Mouse (Mus musculus) left cerebral cortex, adult 11 months (tissue): Measurements from ENCODE around the gene Clcnkb.

Experiments used
- DNase-seq: peaks from one replicate; pipeline ENCODE4 v3.0.0; 2022; ENCODE audit warnings: low spot score

The Clcnkb gene

DNA sequence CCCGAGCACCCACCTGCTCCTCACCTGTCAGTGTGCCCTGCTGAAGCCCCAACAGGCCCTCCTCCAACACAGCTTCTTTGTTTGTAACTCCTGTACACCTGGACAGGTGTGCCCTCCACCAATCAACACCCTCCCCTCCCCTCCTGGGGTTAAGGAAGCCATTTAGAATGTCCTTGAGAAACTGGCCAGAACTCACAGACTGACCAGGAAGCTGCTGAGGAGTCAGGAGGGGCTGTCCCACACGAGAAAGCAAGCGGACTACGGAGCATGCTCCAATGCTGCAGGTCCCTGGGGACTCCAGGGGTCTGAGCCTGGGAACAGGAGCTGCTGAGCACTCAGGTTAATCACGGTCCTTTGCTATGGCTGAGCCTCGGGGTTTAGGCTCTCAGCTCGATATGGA lies at the start of gene Clcnkb:
Clcnkb (minus strand) TSS at position 91 of the 400 bp plus-strand sequence.
- no peak for DNase-seq

DNA sequence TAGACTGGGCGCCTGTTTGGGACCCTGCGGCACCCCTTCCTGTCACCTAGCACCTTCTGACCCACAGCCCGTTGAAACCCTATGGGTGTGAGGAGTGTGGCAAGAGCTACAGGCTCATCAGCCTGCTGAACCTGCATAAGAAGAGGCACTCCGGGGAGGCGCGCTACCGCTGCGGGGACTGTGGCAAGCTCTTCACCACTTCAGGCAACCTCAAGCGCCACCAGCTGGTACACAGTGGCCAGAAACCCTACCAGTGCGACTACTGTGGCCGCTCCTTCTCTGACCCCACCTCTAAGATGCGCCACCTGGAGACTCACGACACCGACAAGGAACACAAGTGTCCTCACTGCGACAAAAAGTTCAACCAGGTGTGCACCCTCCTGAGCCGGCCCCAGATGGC lies 48.9 kb upstream of the Clcnkb start:
- DNase-seq = no peak

DNA sequence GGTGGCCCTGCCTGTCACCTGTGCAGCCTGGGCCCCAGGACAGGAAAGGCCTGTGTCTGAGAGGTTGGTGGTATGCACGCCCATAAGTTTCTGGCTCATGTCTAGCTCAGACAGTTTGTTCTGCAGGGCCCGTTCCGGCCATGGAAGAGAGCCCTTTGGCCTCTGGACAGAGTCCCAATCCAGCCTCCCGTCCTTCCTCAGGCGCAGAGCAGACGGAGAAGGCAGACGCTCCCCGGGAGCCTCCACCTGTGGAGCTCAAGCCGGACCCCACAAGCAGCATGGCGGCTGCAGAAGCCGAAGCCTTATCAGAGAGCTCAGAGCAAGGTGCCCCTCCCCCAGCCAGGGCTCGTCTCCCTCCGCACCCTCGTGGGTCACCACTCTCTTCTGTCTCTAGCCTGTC lies 47.7 kb upstream of the Clcnkb start:
- DNase-seq = no peak

DNA sequence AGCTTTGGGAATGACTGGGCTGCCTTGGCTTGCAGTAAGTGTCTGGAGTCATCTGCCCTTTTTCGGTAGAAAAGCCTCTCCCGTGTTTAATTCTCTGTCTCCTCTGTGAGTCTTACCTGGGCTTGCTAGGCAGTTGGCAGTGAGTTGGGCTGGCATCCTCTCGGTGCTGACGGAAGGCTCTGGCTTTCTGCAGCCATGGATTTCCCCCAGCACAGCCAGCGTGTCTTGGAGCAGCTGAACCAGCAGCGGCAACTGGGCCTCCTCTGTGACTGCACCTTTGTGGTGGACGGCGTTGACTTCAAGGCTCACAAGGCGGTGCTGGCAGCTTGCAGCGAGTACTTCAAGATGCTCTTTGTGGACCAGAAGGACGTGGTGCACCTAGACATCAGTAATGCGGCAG lies 45.8 kb upstream of the Clcnkb start:
- DNase-seq = no peak

DNA sequence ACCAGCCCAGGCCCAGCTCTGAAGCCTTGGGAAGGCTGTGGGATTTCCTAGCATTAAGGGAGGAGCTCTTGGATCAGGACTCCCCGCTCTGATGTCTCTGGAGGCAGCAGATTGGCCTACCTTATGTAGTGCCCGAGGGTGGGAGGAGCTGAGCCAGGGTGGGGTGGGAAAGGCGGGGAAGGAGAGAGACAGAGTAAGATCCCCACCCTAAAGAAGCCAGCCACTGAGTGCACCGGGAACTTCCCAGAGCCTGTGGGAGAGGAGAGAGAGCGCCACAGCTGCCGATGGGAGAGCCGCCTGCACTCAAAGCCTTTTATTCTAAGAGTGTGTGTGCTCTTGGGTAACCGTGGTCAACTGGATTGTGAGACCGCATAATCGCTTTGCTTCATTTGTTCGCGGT lies 45.3 kb upstream of the Clcnkb start:
- no peak for DNase-seq

DNA sequence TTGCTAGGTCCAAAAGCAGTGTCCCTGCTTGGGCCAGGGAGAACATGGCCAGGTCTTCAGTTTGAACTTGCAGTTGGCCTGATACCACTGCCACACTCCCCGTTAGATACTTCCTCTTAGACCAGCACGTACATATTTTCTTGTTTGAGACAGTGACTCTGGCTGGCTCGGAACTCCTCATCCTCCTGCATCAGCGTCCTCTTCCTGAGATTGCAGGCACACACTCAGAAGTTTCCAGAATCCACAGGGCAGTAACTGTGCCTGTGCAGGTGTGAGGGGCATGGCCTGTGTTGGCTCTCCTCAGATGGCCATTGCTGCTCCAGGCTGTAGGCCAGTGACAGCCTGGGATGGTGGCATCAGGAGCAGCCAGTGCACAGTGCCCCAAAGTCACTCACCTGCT lies 44.7 kb upstream of the Clcnkb start:
- no peak for DNase-seq

DNA sequence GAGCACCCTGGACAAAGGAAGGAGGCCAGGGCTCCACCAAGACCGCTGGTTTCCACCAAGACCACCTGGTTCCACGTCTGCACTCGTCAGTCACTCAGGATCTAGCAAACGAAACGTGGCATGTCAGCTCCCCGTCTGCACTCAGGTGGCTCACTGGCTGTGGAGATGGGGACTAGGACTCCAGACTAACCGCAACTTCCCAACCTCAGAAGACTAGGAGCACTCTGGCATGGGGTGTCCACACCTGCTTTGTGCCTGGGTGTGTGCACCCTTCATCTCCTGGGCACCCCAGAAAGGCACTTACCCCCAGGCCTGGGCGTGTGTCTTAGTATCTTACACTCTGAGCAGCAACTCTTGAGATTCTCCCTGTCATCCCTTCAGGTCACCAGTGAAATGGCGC lies 44.0 kb upstream of the Clcnkb start:
- no peak for DNase-seq

DNA sequence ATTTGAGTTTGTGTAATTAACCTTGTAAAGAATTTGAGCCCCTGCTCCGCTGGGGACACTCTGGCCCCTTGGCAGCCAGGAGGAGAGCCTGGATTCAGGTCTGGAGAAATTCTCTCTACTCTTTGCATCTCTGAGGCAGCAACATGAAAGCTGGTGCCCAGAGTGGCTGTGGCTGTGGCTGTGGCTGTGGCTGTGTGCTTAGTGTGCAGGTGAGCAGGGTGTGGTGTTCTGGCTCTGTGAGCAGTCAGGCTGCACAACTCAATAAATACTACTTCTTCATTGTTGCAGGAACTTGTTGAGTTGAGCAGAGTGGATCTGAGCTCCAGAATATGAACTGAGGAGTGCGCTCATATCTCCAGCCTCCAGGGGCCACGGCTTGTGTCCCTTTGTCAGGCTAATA lies 43.1 kb upstream of the Clcnkb start:
- no peak for DNase-seq

DNA sequence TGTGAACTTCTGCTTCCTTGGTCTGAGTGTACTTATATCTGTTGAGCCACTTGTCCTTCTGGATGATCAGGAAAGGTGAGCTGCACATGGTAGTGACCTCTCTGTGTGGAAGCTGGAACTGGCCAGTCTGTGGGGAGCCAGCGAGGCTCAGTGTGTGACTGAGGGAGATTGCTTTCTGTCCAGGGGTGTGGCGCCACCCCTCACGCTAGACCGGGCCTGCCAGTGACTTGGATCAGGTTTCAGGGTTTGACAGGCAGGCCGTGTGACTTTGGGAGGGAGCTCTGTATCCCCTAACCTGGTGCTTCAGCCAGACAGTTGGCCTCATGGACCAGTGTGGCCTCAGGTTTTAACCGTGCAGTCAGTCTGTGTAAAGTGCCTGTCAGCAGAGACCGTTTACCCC lies 42.4 kb upstream of the Clcnkb start:
- no peak for DNase-seq

DNA sequence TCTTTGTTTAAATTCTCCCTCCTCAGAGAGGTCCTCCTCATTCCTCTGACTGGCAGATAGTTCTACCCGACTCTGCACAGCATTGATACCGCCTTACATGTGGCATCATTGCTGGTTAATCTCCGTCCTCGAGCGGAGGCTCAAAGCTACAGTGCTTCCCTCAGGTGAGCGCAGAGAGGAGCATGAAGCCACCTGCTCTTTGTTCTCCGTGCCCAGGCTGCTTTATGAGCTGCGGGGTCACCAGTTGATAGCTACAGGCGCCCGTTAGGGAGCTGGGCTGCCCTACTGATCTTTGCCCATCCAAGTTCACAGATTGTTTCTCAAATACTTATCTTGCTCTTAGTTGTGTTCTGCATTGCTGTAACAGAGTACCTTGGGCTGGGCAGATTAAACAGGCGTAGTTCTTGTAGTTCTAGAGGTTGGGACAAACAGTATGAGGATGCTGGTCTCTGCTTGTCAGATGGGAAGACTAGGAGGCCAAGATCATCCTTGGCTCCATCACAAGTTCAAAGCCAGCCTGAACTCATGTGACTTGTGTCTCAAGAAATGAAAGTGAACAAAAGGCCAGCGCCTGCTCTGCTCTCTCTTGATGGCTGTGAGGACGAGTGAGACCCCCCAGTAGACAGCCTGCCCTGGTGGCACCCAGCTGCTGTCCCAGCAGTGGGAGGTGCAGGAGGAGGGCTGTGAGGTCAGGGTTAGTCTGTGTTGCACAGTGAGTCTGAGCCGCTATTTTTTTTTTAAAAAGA lies 40.6 kb upstream of the Clcnkb start:
- DNase-seq = no peak

DNA sequence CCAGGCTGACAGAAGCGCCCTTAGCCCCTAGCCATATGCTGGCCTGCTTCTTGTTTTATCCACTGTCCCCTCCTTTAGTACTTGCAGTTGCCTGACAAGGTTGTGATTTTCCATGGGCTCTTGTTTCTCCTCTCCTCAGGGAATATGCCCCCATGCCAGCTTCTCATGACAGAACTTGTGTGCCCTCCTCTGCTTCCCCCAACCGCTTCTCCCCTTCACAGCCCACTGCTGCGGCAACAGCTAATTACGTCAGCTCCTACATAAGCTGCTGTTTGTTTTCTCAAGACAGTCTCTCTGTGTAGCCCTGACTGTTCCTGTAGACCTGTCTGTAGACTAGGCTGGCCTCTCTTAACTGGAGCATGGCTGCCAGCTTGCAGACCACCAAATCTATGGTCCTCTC lies 39.7 kb upstream of the Clcnkb start:
- DNase-seq = no peak

DNA sequence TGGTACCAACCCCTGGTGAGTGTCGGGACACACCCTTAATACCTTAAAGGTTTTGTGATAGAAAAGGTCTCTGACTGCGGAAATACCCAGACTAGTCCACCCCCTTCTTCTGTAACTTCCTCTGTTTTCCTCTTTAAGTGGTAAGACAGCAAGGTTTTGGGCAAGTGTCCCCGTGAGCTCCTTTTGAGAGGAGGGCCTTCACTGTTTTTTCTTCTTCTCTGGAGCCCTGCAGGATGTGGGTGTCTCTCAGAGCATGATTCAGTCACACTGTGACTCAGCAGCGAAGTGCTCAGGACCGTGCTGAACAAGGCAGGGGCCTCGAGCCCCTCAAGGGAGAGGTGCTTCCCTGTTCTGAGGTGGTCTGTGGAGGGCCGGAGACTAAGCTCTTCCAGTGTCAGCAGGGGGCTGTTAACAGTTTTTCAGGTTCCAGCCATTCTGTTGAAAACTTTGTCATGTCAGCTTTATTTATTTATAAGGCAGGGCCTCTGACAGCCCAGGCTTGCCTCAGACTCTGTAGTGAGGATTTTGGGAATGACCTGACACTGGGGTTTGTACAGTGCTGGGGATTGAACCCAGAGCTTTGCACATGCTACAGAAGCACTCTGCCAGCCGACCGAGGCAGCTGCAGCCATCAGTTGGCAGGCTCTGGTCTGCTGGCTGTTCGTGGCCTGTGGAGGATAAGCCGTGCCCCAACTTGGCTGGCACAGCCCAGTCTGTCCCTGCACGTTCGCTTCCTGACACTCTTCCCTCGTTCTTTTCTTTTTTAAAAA lies 39.0 kb upstream of the Clcnkb start:
- no peak for DNase-seq

DNA sequence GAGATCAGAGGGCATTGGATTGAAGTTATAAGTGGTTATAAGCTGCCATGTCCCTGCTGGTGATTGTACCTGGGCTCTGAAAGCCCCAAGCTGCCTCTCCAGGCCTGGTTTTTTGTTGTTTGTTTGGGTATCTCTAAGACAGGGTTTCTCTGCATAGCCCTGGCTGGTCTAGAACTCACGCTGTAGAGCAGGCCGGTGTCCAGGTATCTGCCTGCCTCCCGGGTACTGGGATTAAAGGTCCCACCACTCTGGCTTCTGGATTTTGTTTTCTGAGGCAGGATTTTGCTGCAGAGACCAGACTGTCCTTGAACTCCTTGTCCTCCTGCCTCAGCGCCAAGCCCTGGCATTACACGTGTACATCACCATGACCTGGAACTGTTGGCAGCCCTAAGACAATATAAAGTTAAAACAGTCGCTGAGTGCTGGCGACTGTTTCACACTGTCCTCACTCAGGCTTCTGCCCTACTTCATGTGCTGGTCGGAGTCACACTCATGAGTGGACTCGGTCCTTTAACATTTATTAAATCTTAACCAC lies 36.2 kb upstream of the Clcnkb start:
- no peak for DNase-seq

DNA sequence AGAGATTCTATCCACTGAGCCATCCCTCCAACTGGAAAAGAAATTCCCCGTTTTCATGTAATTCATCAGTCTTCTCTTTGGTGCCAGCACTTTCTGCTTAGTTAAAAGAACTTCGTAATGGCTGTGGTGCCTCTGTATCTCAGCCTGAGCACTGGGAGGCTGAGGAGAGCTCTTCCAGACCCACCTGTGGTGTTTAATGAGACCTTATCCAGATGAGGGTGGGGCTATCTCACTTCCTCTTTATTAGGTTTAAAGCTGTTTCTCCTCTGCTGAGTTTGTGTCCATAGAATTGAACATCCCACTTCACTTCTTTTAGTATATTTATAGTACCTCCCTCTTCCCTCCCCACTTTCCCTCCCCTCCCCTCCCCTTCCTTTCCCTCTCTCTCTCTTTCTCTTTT lies 35.4 kb upstream of the Clcnkb start:
- no peak for DNase-seq

DNA sequence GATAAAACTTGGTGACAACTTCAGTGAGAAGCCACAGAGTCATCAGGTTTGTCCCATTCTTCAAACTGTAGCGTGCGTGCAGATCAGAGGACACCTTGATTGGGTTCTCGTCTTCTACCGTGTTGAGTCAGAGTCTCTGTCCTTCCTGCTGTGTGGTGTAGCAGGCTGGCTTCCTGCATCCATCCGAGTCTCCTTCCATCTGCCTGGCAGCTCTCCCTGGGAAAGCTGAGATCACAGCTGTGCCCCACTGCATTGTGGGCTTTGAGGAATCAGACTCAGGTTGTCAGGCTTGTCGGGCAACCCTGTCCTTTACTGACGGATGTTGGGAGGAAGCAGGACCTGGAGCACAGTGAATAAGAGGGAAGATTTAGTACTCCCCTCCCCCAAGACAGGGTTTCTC lies 30.4 kb upstream of the Clcnkb start:
- DNase-seq = no peak

DNA sequence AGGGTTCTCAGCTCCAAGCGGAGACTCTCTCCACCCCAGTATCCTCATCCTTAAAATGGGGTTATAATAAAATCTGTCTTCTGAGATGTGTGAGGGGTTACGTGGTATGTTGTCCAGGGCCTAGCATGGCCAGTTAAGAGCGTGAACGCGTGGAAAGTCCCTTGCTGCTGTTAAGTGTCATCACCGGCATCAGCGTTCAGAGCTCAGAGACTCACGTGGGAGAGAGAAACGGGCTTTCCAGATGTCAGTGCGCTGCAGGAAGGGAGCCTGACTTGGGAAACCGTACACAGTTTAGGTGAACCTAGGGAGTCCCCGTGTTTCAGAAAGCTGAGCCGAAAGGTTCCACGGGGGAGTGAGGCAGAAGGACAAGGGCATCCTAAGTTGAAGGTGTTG lies 29.5 kb upstream of the Clcnkb start:
- DNase-seq = no peak

DNA sequence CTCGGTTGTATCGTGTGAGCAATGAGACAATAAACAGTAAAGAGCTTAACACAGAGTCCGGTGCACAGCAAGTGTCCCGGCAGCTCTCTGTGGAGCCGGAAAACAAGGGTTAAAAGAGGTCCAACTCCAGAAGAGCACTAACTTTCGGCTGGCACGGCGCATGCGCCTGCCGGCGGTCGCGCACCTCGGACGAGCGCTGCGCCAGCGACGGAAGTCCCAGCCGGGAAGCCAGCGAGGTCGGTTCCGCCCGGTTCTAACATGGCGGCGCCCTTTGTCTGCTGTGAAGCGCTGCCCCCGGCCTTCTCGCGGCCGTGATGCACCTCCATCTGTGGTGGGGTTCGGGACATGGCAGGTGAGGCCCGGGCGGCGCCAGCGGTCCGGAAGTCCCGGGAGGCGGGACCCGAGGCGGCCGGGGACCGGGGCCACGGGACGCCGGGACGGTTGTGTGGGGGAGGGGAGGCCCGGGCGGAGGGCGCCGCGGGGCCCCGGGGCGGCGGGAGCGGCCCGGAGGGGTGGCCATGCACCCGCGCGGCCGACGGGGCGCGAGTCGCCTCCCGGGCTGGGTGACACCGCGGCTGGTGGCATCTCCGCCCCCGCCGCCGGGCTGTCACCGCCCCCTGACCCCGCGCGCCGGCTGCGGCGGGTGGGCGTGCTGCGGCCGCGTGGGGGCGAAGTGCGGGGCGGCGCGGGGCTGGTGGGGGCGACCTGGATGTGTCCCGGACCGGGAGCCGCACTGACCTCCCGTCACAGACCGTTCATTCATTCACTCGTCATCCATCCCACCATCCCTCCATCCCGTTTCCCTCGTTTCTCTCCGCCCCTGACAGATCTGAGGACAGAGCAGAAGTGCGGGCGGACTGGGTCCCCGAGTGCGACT lies 28.9 kb upstream of the Clcnkb start, which contains the start of gene Zbtb17:
Zbtb17 (plus strand) TSS at position 204 of the 877 bp plus-strand sequence.
- peak; percentile 78 for DNase-seq

DNA sequence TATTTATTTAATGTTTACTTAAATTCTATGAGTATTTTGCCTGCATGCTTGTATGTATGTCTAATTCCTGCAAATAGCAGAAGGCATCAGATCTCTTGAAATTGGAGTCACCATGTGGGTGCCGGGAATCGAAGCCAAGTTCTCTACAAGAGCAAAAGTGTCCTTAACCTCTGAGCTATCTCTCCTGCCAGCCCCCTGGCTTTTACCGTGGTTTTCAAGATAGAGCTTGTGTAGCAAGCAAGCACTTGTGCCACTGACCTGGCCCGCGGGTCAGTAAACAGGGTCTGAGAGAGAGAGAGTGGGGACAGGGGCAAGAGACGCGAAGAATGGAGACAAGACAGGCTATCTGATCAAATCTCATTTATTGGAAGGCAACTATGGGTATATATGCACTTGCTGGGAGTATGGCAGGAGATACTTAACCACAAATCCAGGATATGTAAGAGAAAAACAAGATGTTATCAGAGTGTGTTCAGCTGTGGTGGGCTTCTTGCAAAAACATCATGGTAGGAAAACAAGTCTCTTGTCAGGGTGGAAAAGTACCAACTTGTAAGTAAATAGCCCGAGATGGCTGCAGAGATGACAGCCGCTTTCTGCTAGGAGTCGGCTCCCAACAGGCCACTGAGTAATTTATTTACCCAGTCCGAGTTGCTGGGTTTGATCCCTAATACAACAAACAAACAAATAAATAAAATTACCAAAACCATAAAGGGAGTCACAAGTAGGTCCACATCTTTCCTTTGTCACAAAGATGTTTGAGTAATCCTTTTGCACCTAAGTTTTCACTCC lies 28.0 kb upstream of the Clcnkb start:
- DNase-seq = no peak

DNA sequence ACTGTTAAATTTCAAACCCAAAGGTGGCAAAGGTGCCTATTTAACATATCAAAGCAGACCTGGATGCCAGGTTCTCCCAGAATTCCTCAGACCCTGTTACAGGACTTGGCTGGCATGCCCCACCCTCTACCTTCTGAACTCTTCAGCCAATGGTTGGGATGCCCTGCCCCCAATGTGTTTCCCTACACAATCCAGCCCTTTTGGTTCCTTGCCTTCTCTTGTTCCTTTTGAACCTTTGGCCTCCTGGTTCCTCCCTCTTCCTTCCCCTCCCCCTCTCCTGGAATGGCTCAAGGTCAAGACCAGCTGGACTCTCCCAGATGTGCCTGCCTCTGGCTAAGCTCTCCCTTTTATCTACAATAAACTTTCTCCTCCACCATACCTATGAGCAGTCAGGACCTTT lies 25.1 kb upstream of the Clcnkb start:
- DNase-seq = no peak

DNA sequence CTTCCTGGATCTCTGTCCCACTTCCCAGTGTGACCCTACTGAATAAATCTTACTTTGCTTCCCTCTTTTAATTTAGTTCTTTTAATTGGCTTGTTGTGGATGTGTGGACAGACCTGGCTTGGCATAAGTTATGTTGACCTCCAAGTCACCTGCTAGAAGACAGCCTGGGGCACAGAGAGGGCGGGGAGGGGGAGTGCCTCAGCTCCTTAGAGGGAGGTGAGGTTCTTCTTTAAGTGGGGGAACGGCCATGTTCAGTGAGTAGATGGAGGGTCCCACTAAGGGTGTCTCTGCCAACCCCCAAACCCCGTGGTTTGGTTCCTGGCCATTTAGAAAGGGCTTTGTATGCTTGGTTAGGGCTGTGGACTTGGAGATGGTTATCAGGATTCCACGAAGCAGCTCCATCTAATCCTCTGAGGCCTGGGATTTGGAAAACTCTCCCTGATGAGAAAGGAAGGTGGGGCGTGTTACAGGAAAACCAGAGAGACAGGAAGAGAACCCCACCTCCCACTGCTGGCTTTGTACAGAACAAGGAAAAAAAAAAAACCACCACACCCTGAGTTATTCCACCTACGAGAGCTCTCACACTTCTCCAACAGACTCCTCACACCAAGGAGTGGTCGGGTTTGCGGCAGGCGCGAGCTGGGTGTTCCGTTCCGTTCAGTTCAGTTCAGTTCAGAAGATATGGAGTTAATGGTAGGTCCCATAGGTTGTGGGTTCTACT lies 23.4 kb upstream of the Clcnkb start:
- DNase-seq = no peak

DNA sequence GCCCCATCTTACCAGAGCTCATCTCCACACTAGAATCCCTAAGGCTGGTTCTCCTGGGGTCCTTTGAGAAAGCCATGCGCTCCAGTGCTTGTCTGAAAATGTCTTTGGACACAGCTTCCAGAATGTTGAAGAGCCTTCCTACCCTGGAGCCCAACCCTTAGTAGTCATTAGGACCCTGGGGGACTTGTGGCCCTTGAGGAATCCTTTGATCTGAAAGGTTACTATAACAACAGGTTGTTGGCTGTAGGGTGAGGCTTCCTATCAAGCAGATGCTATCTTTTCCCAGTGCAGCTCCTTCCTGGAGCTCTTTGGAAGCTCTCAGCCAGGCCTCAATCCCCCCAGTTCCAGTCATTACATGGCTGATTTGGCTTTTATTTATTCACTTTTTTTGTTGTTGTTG lies 20.2 kb upstream of the Clcnkb start, which contains the start of gene Srarp:
Srarp (minus strand) TSS at position 132 of the 400 bp plus-strand sequence.
- DNase-seq = no peak
